ENCODE assay signal across 19 mouse cellular contexts in genomic region chr7:140169386-140169785, GRCm38 (mm10). TPM values are rescaled to one million over a fixed set of nuclear protein-coding genes. Genes with fewer than 3 reads are reported as not detected.
DNase-seq lines count a peak whose midpoint lies in the region.
"Had no signal": no experiment of that assay in that cellular context is flagged by ENCODE, and none has a peak within 500 bp of the region (broad histone marks: within the 10 kb centered on the region; RNA-seq: fewer than 3 reads in every experiment).

No protein-coding gene starts in this region.

- peak; percentile 67 for DNase-seq in kidney, adult 9 months
- DNase-seq in kidney, postnatal 4 days: no peak
- DNase-seq in 3T3-L1 (ENCODE audit: low read depth, low spot score) (peak; percentile 18), NIH3T3 (ENCODE audit: low read depth) (peak; percentile 48), adipocyte (ENCODE audit: low spot score) (peak; percentile 9)
- no peak for DNase-seq in cerebellum, postnatal 10 days
- DNase-seq in layer of hippocampus, adult 8-10 months (ENCODE audit: low spot score in 2 of 2): no peak
- DNase-seq: adrenal gland, adult 2 months; adrenal gland, postnatal 10 days; adrenal gland, postnatal 25 days; B cell, adult 2 months; cerebellum, adult 11 months; cerebellum, adult 18-20 months; cerebellum, adult 8-10 months; cerebellum, adult 9-11 months; cerebellum, postnatal 25 days; forebrain, postnatal 0 days had no signal

RNA-seq across cellular contexts. Expression of gene Olfr523, which starts 3.6 kb away (rescaled TPM):
- total RNA-seq in layer of hippocampus, adult 8-10 months (2022): under 1 TPM in 1 of 4 experiments, not detected in 3; 0.39 TPM
- total RNA-seq: adrenal gland, adult 2 months; adrenal gland, postnatal 10 days; adrenal gland, postnatal 25 days; adrenal gland, postnatal 4 days; CH12.LX; forebrain, postnatal 0 days had no signal

RNA-seq across cellular contexts. Expression of gene Olfr522, which starts 4.8 kb away (rescaled TPM):
- total RNA-seq in layer of hippocampus, adult 8-10 months (2022): not detected
- total RNA-seq: adrenal gland, adult 2 months; adrenal gland, postnatal 10 days; adrenal gland, postnatal 25 days; adrenal gland, postnatal 4 days; CH12.LX; forebrain, postnatal 0 days had no signal

RNA-seq across cellular contexts. Expression of gene Sprn, which starts 14.7 kb away (rescaled TPM):
- total RNA-seq in layer of hippocampus, adult 8-10 months (2022): 100 to 1,000 TPM; 149 to 157 (median 151) TPM
- total RNA-seq: CH12.LX had no signal

RNA-seq across cellular contexts. Expression of gene Mtg1, which starts 32.0 kb away (rescaled TPM):
- total RNA-seq in layer of hippocampus, adult 8-10 months (2022): 10 to 100 TPM; 27.2 to 34.8 (median 31.6) TPM

RNA-seq across cellular contexts. Expression of gene Olfr524, which starts 36.4 kb away (rescaled TPM):
- total RNA-seq in layer of hippocampus, adult 8-10 months (2022): not detected
- total RNA-seq: adrenal gland, adult 2 months; adrenal gland, postnatal 10 days; adrenal gland, postnatal 25 days; adrenal gland, postnatal 4 days; CH12.LX; forebrain, postnatal 0 days had no signal

Comparison
In these comparisons a context has a peak if more than half of its experiments do, and no peak if none do; other contexts are left out.
1. DNase-seq: peak in kidney, adult 9 months (single experiment), 3T3-L1 (single experiment), NIH3T3 (single experiment) and adipocyte (single experiment); none in kidney, postnatal 4 days (0 of 2), cerebellum, postnatal 10 days (0 of 2) and layer of hippocampus, adult 8-10 months (0 of 2).